Mouse (Mus musculus) spleen, adult 2 months (tissue): Measurements from ENCODE around the gene Rpl7a.

Source experiments
- CTCF ChIP-seq: fragments of 200-500 bp; IDR thresholded peaks from 2 replicates; pipeline ENCODE4 v1.5.1; 2011; ENCODE audit warnings: mild to moderate bottlenecking, inconsistent platforms; ENCODE audit not compliant: insufficient read depth, insufficient read length, insufficient replicate concordance; ENCODE audit errors: extremely low read depth
- POLR2A ChIP-seq: fragments of 200-500 bp; IDR thresholded peaks from 2 replicates; pipeline ENCODE4 v1.6.1; 2011; ENCODE audit warnings: low read depth, low read length, inconsistent platforms

DNA sequence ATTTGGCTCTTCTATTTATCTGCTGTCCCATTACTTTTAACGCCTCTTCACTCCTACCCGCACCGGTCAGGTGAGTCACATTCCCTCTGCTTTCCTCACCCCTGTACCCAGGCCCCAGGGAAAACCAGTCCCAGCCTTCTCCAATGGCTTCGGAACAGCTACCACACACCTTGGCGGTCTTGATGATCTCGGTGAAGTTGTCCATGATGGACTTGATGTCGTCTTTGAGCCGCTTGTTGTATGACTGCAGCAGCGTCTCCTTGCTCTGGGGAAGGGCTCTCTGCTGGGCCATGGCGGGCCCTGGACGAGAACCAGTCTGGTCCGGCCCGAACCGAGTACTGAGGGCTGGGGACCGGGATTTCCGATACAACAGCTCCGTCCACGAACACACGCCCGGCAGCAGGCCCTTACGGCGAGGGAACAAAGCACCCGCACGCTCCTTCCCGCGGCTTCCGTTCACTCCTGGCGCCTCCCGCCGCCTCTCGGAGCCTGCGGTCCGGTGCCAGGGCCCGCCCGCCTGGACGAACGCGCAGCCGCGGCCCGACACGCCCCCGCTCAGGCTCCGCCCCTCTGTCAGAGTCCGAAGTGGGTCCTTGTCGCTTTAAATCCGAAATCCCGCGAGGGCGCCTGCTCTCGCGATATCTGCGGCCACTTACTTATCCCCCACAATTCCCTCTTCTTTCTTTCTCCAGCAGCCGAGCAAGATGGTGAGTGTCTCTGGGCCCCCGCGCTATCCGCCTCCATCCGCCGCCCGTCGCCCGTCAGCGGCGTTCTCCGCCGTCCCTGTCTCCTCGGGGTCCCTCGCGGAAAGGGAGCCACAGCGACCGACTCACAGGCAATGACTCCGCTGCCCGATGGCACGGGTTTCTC, at the start of gene Rpl7a, which contains the start of gene Med22:
- TF ChIP-seq POLR2A (peak; percentile 74), CTCF (no peak)
